Mouse (Mus musculus): ENCODE measurements around the gene 9130019O22Rik.
"Not testable (repeated sequence)": the region's sequence is repeated elsewhere in the genome, so short reads cannot be mapped to it uniquely, and the experiment has no call there.

9130019O22Rik gene

DNA sequence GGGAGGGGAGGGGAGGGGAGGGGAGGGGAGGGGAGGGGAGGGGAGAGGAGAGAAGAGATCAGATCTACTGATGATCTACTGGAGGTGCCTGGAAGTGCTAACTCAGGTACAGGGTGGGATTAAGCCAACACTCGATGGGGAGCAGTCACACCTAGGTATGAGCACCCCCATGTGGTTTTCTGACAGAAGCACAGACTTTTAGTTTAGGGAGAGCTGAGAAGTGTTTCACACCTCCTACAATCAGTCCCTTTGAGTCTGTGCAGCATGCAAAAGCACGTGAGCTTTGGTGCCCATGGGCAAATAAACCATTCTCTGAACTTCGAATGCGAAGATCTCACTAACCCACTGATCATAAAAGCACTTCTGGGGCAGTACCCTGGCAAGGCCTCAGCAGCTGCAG, 44.6 kb downstream of the 9130019O22Rik start:
- DNase-seq (ENCODE audit: extremely low read depth, insufficient read length, low spot score), result no peak

DNA sequence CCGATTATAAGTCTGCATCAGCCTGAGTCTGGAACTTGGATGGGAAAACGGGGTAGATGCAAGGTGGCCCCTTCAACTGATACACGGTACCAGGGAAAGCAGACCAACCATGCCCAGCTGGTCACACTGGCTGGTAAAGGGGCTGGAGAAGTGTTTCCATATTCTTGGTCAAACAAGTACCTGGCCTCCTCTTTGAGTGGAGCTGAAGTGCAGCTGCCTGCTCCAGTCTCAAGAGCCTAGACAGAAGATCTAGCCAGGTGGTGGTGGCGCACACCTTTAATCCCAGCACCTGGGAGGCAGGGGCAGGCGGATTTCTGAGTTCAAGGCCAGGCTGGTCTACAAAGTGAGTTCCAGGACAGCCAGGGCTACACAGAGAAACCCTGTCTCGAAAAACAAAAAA, 45.1 kb downstream of the 9130019O22Rik start:
- not testable (repeated sequence) for DNase-seq (ENCODE audit: extremely low read depth, insufficient read length, low spot score)

DNA sequence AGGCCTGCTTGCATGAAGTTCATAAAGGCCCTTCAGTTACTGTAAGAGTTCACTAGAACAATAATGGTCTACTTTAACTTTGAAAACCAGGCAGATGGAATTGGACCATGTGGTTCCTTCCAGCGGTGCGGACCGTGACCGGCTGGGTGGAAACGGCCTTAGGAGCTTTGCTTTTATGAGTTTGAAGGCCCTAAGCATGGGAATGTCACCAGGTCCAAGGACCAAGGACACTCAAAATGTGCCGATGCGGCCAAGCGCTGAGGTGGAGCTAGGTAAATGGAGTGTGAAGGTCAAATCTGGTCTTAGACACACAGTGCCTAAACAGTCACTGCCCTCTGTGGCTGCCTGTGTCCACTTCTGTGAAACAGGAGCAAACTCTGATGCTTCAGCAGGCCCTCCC, 45.6 kb downstream of the 9130019O22Rik start:
- no peak for DNase-seq (ENCODE audit: extremely low read depth, insufficient read length, low spot score)

DNA sequence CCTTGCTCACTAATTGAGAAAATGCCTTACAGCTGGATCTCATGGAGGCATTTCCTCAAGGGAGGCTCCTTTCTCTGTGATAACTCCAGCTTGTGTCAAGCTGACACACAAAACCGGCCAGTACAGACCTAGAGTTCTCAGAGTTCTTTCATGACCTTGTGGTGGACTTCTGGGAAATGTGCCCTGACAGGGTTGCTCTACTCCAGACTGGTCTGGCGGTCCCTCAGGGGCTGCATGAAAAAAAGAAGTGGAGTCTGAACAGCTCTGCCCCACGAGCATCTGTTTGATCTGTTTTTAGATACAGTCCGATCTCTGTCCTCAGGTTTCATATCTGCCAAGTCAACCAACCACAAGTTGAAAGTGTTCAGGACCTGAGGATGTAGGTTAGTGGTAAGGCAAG, 49.3 kb downstream of the 9130019O22Rik start:
- no peak for DNase-seq (ENCODE audit: extremely low read depth, insufficient read length, low spot score)

DNA sequence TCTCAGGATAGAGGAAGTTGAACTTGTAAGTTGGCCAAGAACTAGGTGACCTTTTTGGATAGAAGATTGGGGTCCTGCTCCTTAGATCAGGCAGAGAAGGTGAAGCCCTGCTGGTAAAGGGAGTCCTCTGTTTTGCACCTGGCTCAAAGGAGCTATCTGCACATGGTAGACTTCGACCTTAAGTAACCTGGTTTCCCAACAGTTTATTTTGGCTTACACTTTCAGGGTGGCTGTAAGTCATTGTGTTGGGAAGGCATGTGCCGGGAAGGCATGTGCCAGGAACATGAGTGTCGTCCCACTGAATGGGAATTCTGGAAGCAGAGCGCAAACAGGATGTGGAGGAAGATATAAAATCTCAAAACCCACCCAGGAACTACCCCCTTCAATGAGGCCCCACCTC, 51.4 kb downstream of the 9130019O22Rik start:
- DNase-seq (ENCODE audit: extremely low read depth, insufficient read length, low spot score), result no peak

DNA sequence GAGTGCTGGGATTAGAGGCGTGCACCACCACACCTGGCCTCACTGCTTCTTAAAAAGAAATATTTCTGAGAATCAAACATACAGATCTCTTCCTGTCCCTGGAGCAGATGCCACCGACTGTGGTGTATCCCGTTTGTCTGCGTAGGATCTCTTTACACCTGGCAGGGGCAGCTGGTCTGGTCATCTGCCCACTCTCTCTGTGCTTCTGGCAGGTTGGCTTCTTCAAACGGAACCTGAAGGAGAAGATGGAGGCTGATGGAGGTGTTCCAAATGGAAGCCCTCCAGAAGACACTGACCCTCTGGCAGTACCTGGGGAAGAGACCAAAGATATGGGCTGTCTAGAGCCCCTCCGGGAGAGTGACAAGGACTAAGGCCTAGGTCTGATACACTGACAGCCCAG, 53.7 kb downstream of the 9130019O22Rik start:
- no peak for DNase-seq (ENCODE audit: extremely low read depth, insufficient read length, low spot score)
